Mouse (Mus musculus): ENCODE data around the gene Klf12. TPM values are rescaled to one million over a fixed set of nuclear protein-coding genes. Genes with fewer than 3 reads are reported as not detected.

The Klf12 gene
- 1.2 and 1.8 TPM in 2 replicates for polyA plus RNA-seq (2012; ENCODE audit: low replicate concordance)

DNA sequence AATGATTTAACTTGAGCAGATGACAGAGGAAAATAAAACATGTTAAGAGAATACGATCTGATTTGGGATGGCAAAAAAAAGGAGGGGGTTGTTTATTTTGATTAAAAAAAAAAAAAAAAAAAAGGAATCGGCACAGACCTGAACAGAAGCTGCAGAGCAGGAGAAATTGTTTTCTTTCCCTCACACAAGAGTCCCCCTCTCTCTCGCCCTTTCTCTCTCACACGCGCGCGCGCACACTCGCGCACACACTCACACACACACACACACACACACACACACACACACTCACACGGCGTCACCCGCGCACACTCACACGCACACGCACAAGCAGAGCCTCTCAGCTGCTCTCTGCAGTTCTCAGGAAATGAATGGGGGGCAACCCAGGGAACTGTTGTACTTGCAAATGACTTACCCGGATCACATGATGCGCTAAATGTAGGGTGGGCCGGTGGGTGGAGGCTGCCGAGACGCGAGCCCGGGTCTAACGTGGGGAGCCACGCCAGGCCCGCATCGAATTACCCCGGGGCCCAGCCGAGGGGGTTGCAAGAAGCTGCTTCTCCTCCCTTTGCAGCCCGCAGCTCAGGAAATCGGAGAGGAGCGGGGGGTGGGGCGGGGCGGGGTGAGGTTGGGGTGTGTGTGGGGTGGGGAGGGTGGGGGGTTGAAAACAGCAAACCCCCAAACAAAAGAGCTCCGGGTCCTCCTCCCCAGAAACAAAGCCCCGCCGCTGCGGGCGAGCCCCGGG is at the start of gene Klf12:
Klf12 (minus strand) TSS at position 561 of the 742 bp plus-strand sequence.

